Mouse (Mus musculus) heart, postnatal 36 days (tissue): ENCODE measurements around the gene Lrrk2. TPM values are rescaled to one million over a fixed set of nuclear protein-coding genes. Genes with fewer than 3 reads are reported as not detected.

Experiments used
- DNase-seq, 2 experiments: peaks; one replicate each; pipeline ENCODE4 v3.0.0; 2021 to 2022
- intact Hi-C: fragments of 180-260 bp; cut with DNase I; formaldehyde crosslinking; loops from one replicate; pipeline ENCODE4 v1.15.1; 2025
- total RNA-seq, 2 experiments: library from RNA; stranded (reverse); gene quantifications; 2 replicates each; pipeline ENCODE4 v1.2.3; 2021

Gene Lrrk2
- 10 to 100 TPM; 12.5 to 14.3 TPM for total RNA-seq

GRCm38 (mm10) chr15:91672645-91673568, at the start of gene Lrrk2:
Gene Lrrk2 (plus strand): TSS chr15:91673175.
- DNase-seq = peak; percentile 88 to 91
- intact Hi-C loops = loop anchor here (2.0 to 5.0 kb wide), 2 partner anchors 28 to 66 kb away; no protein-coding TSS in a partner anchor

- DNase-seq = no peak
- intact Hi-C loops = no loop called here
Observed at GRCm38 (mm10) chr15:91624475-91624874, 48.5 kb upstream of the Lrrk2 start.

GRCm38 (mm10) chr15:91629137-91629536, 43.8 kb upstream of the Lrrk2 start:
- intact Hi-C loops = no loop called here
- DNase-seq = no peak

GRCm38 (mm10) chr15:91632473-91632872, 40.5 kb upstream of the Lrrk2 start:
- intact Hi-C loops = no loop called here
- no peak for DNase-seq

- DNase-seq = no peak
- intact Hi-C loops = no loop called here
Observed at GRCm38 (mm10) chr15:91633051-91633450, 39.9 kb upstream of the Lrrk2 start.

- no peak for DNase-seq
- intact Hi-C loops = no loop called here
Observed at GRCm38 (mm10) chr15:91633806-91634205, 39.2 kb upstream of the Lrrk2 start.

GRCm38 (mm10) chr15:91634236-91634635, 38.7 kb upstream of the Lrrk2 start:
- no peak for DNase-seq
- intact Hi-C loops = no loop called here

- DNase-seq = no peak
- intact Hi-C loops = no loop called here
Observed at GRCm38 (mm10) chr15:91641631-91642030, 31.3 kb upstream of the Lrrk2 start.

GRCm38 (mm10) chr15:91642682-91643306, 30.2 kb upstream of the Lrrk2 start:
- no peak for DNase-seq
- intact Hi-C loops = no loop called here

GRCm38 (mm10) chr15:91643632-91644348, 29.2 kb upstream of the Lrrk2 start:
- intact Hi-C loops = no loop called here
- DNase-seq = no peak

- no peak for DNase-seq
- intact Hi-C loops = no loop called here
Observed at GRCm38 (mm10) chr15:91650270-91650669, 22.7 kb upstream of the Lrrk2 start.

GRCm38 (mm10) chr15:91651493-91651892, 21.5 kb upstream of the Lrrk2 start:
- no peak for DNase-seq
- intact Hi-C loops = no loop called here

- intact Hi-C loops = no loop called here
- DNase-seq = no peak
Observed at GRCm38 (mm10) chr15:91658227-91658626, 14.7 kb upstream of the Lrrk2 start.

GRCm38 (mm10) chr15:91660277-91661078, 12.5 kb upstream of the Lrrk2 start:
- no peak for DNase-seq
- intact Hi-C loops = no loop called here

GRCm38 (mm10) chr15:91661079-91661369, 12.0 kb upstream of the Lrrk2 start:
- no peak for DNase-seq
- intact Hi-C loops = no loop called here

GRCm38 (mm10) chr15:91664586-91665132, 8.3 kb upstream of the Lrrk2 start:
- intact Hi-C loops = no loop called here
- DNase-seq = no peak

GRCm38 (mm10) chr15:91665530-91665929, 7.4 kb upstream of the Lrrk2 start:
- no peak for DNase-seq
- intact Hi-C loops = no loop called here

- no peak for DNase-seq
- intact Hi-C loops = loop anchor here (5.0 kb wide), 1 partner anchor 64 kb away; no protein-coding TSS in a partner anchor
Observed at GRCm38 (mm10) chr15:91671216-91671615, 1.8 kb upstream of the Lrrk2 start.

- no peak for DNase-seq
- intact Hi-C loops = loop anchor here (2.0 to 5.0 kb wide), 2 partner anchors 29 to 65 kb away; no protein-coding TSS in a partner anchor
Observed at GRCm38 (mm10) chr15:91671987-91672386, 988 bp upstream of the Lrrk2 start.

- DNase-seq = no peak
- intact Hi-C loops = loop anchor here (2.0 to 5.0 kb wide), 2 partner anchors 27 to 66 kb away; no protein-coding TSS in a partner anchor
Observed at GRCm38 (mm10) chr15:91673569-91673905, 562 bp downstream of the Lrrk2 start.
